Mouse (Mus musculus): ENCODE measurements around the gene Tmem208. TPM values are rescaled to one million over a fixed set of nuclear protein-coding genes. Genes with fewer than 3 reads are reported as not detected.

Tmem208 gene
- total and polyA plus RNA-seq, 3 experiments, result 94.5 to 149 TPM; not detected in 1

DNA sequence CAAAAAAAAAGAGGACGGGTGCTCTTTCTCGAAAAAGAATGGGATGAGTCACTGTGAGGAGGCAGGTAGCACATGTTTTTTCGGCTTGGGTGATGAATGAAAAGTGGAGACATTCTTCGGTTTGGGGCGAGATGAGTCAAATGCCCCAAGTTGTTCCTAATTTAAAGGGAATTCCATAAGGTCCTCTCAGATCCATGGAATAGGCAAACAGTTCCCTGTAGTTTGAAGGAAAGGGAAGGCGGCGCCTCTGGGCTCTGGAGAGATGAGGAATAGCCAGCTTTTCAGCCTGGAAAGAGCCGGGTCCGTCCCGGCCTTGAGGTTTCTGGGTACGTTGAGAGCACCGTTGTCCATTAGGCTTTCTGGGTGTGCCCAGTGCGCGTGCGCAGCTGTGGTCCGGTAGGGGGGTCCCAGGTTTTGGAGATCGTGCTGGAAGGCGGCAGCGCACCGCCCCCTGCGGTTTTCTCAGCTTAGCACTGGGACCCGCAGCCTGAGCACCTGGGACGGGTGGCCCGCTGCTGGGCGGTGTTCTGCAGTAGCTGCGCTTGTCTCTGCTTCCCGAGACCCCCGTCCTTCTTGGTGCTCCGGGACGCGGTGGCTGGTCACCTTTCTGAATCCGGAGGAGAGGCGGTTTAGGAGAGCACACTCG is 22.4 kb downstream of the Tmem208 start, which contains the start of gene Slc9a5:
Slc9a5 (plus strand) TSS at position 394 of the 646 bp plus-strand sequence.
- peaks cover 4% of the 10 kb centered on the region; the same call in 1 of the 2 replicates for H3K79me2 ChIP-seq (ENCODE audit: control insufficient read depth, insufficient read depth, low read length, poor library complexity)
- peaks cover 0 to 16% of the 10 kb centered on the region in 2 experiments; a peak in 2 of 4 replicates for H3K36me3 ChIP-seq (ENCODE audit: control insufficient read depth in 1 of 2, insufficient read depth in 2 of 2, low read length in 2 of 2)
- peaks cover 5 to 11% of the 10 kb centered on the region in 2 experiments; a peak in 3 of 4 replicates for H3K27me3 ChIP-seq (ENCODE audit: control insufficient read depth in 1 of 2, insufficient read depth in 2 of 2, low read length in 2 of 2)
- no peaks in the 10 kb centered on the region for H3K9me3 ChIP-seq (replicated peaks; ENCODE audit: insufficient read depth, low read length)
- H3K4me1 ChIP-seq (ENCODE audit: control insufficient read depth in 1 of 2, insufficient read depth in 2 of 2, low read length in 2 of 2), result peaks cover 8 to 31% of the 10 kb centered on the region in 2 experiments
- H3K27ac ChIP-seq (ENCODE audit: control insufficient read depth, low read depth, low read length), result peak within 1 kb of the TSS; percentile 21; the same call in 1 of the 2 replicates
- H3K4me3 ChIP-seq (ENCODE audit: control insufficient read depth in 1 of 2, insufficient read depth in 1 of 2, low read depth in 2 of 2, low read length in 2 of 2), result peak within 1 kb of the TSS; percentile 86 to 93
- H3K9ac ChIP-seq (ENCODE audit: control insufficient read depth, low read depth, low read length, poor library complexity, severe bottlenecking), result peak within 1 kb of the TSS; percentile 74
- TF ChIP-seq NRF1 (IDR thresholded peaks at IDR 0.05; ENCODE audit: insufficient read depth, low read depth, low read length, poor library complexity, severe bottlenecking), result peak; percentile 77
- TF ChIP-seq MAZ (IDR thresholded peaks at IDR 0.05; ENCODE audit: low read depth, low read length), result no peak
- peak; percentile 46 for DNase-seq (ENCODE audit: low read depth, low spot score)

DNA sequence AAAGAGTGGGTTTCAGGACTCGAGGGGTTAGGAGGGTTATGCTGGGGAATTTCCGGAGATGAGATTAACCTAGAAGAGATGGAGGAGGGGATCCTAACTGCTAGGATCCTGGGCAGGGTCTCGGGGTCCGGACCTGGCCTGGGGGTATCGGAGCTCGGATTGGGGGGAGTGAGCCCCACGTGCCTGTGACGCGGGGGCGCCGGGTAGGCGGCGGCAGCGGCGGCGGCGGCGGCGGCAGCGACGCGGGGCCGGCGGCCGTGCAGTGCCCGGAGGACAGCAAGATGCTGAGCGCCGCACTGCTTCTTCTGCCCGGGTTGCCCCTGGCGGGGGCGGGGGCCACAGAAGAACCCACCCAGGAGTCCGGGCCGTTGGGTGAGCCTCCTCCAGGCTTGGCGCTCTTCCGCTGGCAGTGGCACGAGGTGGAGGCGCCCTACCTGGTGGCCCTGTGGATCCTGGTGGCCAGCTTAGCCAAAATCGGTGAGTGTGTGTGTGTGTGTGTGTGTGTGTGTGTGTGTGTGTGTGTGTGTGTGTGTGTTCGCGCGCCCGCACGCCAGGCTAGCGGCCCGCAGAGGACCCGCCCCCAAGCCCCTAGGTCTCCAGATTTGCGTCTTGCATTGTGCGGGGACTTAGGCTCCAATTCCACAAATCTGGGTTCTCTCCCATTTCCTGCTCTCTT is 23.1 kb downstream of the Tmem208 start:
- Histone ChIP-seq H3K36me3 (ENCODE audit: control insufficient read depth in 1 of 2, insufficient read depth in 2 of 2, low read length in 2 of 2) (peaks cover 0 to 15% of the 10 kb centered on the region in 2 experiments; a peak in 2 of 4 replicates), H3K9me3 (replicated peaks; ENCODE audit: insufficient read depth, low read length) (no peaks in the 10 kb centered on the region), H3K27me3 (ENCODE audit: control insufficient read depth in 1 of 2, insufficient read depth in 2 of 2, low read length in 2 of 2) (peaks cover 5 to 11% of the 10 kb centered on the region in 2 experiments; a peak in 3 of 4 replicates), H3K79me2 (ENCODE audit: control insufficient read depth, insufficient read depth, low read length, poor library complexity) (peaks cover 4% of the 10 kb centered on the region; the same call in 1 of the 2 replicates), H3K9ac (ENCODE audit: control insufficient read depth, low read depth, low read length, poor library complexity, severe bottlenecking) (peak overlapping the region; percentile 69), H3K27ac (ENCODE audit: control insufficient read depth, low read depth, low read length) (no peak overlapping the region), H3K4me3 (ENCODE audit: control insufficient read depth in 1 of 2, insufficient read depth in 1 of 2, low read depth in 2 of 2, low read length in 2 of 2) (peak overlapping the region; percentile 52 to 57), H3K4me1 (ENCODE audit: control insufficient read depth in 1 of 2, insufficient read depth in 2 of 2, low read length in 2 of 2) (peaks cover 8 to 25% of the 10 kb centered on the region in 2 experiments)
- DNase-seq (ENCODE audit: low read depth, low spot score), result no peak
- TF ChIP-seq TBP (IDR thresholded peaks at IDR 0.05; ENCODE audit: low read depth, low read length), result no peak
- no peak for TF ChIP-seq MAZ (IDR thresholded peaks at IDR 0.05; ENCODE audit: low read depth, low read length)
- TF ChIP-seq POLR2AphosphoS2 (IDR thresholded peaks at IDR 0.05; ENCODE audit: low read length), result no peak
- TF ChIP-seq RAD21 (IDR thresholded peaks at IDR 0.05; ENCODE audit: low read depth, low read length), result no peak
- TF ChIP-seq MXI1 (IDR thresholded peaks at IDR 0.05; ENCODE audit: low read depth, low read length), result no peak
- TF ChIP-seq MAFK (IDR thresholded peaks at IDR 0.05; ENCODE audit: borderline replicate concordance, low read depth, low read length), result no peak
- no peak for TF ChIP-seq POLR2A (IDR thresholded peaks at IDR 0.05; ENCODE audit: control insufficient read depth in 1 of 2, insufficient read depth in 1 of 2, low read depth in 1 of 2, low read length in 2 of 2, poor library complexity in 1 of 2)
- no peak for TF ChIP-seq MYB (IDR thresholded peaks at IDR 0.05; ENCODE audit: low read depth, low read length)
- TF ChIP-seq ZC3H11A (IDR thresholded peaks at IDR 0.05; ENCODE audit: low read depth, low read length), result no peak
- no peak for TF ChIP-seq E2F4 (IDR thresholded peaks at IDR 0.05; ENCODE audit: borderline replicate concordance, low read depth, low read length)
- TF ChIP-seq MAX (IDR thresholded peaks at IDR 0.05; ENCODE audit: low read length), result no peak
- no peak for TF ChIP-seq CHD1 (IDR thresholded peaks at IDR 0.05; ENCODE audit: low read depth, low read length)
- TF ChIP-seq SIN3A (IDR thresholded peaks at IDR 0.05; ENCODE audit: low read length), result no peak
- no peak for TF ChIP-seq BHLHE40 (IDR thresholded peaks at IDR 0.05; ENCODE audit: borderline replicate concordance, low read depth, low read length)
- TF ChIP-seq SMC3 (IDR thresholded peaks at IDR 0.05; ENCODE audit: low read depth, low read length), result no peak
- no peak for TF ChIP-seq KAT2A (conservative IDR thresholded peaks at IDR 0.05; ENCODE audit: low read depth, low read length)
- no peak for TF ChIP-seq UBTF (IDR thresholded peaks at IDR 0.05; ENCODE audit: borderline replicate concordance, insufficient read depth, low read depth, low read length)
